Mouse (Mus musculus): ENCODE results near the gene Slc25a51.
"Not testable (repeated sequence)": the region's sequence is repeated elsewhere in the genome, so short reads cannot be mapped to it uniquely, and the experiment has no call there.

DNA sequence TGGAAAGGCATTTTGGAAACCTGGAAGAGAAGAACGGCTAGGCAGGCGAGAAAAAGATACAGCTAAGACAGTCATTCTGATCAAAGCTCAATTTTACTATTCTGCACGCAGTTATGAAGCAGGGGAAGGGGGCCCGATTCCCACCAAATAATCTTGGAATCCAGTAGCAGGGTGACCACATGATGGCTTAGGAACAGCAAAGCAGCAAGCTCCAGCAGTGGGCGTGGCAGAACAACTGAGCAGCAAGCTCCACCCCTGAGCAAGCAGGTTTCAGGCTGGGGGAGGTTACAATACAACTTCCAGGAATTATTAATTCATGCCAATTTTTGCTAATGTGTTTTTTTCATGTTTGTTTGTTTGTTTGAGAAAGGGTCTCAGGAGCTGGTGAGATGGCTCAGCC, 21.3 kb downstream of the Slc25a51 start:
- not testable (repeated sequence) for TF ChIP-seq CTCF (conservative IDR thresholded peaks at IDR 0.05; ENCODE audit: insufficient read depth, insufficient read length, low read depth, low read length); POLR2A (IDR thresholded peaks at IDR 0.05; ENCODE audit: low read depth, low read length)
